Mouse (Mus musculus) heart, postnatal 25 days (tissue): ENCODE measurements around the gene Tmem63a. TPM values are rescaled to one million over a fixed set of nuclear protein-coding genes. Genes with fewer than 3 reads are reported as not detected.

Experiments
- DNase-seq: peaks from one replicate; pipeline ENCODE4 v3.0.0; 2022; ENCODE audit warnings: low spot score
- intact Hi-C: fragments of 180-260 bp; cut with DNase I; formaldehyde crosslinking; loops from one replicate; pipeline ENCODE4 v1.15.1; 2025
- total RNA-seq, 2 experiments: library from RNA; stranded (reverse); gene quantifications; 2 replicates each; pipeline ENCODE4 v1.2.3; 2021

The Tmem63a gene
- total RNA-seq, 2 experiments from 2014 or later = 15.1 to 16.3 TPM

DNA sequence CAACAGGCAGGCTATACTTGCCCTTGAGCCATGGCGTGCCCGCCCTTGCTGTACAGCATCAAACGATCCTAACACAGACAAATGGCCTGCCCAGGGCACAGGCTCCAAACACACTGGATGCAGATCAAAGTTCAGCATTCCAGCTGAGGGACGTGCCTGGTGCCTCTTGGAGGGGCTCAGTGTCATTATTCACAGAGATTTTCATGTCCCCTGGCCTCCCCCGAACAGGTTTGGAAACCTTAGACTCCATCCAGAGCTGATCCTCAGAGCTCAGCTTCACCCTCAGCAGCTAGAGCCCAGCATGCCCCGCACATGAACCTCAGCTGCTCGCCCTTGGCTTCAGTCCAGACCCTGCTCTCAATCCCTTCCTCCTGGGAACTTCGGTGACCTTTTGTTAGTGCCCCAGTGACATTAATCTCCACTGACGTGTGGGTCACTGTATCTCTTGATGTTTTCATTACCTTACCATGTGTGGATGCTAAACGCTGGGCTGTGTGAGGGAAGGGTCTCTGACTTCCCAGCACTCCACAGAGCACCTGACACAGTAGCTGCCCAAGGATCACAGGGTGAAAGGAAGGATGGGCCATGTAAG is 58.5 kb downstream of the Tmem63a start:
- intact Hi-C loops = no loop called here
- no peak for DNase-seq

DNA sequence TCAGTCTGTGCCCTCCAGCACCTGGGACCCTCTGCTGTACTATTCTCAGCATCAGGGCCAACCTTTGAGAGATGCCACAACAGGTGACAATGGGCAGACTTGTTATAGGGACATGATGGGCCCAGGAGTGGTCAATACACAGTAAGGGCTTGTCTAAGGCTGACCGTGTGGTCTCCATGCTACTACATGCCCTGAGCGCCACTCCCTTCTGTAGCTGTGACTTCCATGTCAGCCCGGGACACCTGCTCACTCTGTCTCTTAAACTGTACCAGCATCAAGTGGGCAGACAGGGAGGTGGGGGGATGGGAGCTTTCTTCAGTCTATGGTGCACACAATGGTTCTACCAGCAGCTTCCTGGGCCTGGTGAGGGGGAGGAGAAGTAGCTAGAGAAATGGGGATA is 59.1 kb downstream of the Tmem63a start:
- intact Hi-C loops = no loop called here
- no peak for DNase-seq

DNA sequence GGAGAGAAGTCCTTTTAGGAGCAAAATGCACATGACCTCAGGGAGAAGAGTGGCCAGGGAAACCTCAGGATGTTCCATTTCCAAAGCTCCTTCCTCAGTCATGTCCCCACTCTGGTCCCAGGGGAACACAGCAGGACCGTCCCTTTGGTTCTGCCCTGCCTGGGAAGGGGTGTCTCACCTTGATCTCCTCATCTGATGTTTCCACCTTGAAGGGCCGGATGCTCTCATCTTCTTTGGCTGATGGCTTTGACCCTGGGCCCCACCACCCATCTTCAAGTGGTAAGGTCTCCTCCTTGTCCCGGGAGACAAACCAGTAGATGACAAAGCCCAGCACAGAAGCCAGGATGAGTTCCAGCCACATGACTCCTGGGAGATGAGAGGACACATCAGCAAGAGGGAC is 59.5 kb downstream of the Tmem63a start:
- DNase-seq = no peak
- intact Hi-C loops = no loop called here

DNA sequence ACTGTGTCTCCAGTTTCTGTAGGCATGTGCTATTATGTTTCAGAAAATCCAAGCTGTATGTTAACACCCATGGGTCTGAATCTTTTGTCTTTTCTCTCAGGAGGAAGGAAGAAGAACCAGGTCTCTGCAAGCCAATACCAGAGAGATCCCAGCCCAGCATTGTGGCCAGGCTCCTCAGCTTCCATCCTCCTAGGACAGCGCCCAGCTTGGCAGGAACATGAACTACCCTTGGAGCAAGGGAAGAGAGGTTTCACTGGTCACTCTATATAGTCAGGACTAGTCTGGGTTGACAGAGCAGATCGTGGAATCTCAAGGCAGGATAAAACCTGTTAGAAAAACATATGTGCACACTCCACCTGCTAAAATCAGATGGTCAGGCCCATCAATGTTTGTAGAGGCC is 61.6 kb downstream of the Tmem63a start:
- no peak for DNase-seq
- intact Hi-C loops = no loop called here

DNA sequence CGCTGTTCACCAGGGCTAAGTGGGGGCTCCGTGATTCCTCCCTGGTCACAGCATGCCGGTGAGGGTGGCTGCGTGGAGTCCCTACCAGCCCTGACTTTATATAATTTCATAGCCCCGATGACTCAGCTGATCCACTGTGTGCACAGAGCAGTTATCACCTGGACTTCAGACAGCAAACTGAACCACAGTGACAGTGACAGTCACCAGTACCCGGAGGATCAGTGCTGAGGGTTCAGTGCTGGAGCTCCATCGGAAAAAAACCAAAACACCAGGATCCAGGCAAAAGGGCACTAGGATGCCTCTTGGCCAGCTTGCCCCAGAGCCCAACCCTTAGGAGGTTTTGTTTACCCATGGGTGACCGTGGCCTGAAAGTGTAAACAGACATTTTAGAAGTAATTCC is 63.2 kb downstream of the Tmem63a start:
- intact Hi-C loops = no loop called here
- DNase-seq = no peak

DNA sequence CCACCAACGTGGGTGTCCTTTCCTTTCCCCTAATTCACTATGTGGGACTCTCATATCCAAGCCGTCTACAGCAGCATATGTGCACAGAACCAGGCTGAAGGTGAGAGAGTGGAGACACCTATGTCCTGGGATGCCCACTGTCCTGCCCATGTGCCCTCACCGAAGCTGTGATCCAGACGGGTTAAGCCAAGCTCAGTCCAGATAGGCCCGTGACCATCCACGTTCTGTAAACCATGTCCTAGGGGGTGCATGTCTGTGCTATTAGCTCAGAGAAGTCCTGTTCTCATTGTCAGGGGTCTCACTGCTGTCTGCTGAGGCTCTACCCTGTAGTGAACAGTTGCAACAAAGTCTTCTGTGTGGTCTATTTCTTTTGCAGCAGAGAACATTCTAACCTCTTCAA is 65.7 kb downstream of the Tmem63a start:
- intact Hi-C loops = no loop called here
- no peak for DNase-seq

DNA sequence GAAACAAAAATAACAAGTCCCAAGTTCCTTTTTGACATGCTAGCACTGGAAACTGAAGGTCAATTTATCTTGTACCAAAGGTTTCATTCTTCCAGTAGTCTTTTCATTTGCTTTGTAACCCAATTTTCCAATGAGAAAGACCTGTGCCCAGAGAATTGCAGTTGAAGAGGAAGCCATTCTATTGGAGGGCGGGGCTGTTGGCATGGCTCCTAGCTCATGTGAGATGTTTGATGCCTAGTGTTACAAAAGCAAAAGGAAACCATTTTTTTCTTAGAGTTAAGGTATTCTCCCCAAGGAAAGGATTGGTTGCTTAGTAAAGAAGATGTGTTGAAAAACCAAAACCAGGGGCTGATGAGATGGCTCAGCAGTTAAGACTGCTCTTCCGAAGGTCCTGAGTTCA is 66.1 kb downstream of the Tmem63a start:
- peak; percentile 42 for DNase-seq
- intact Hi-C loops = no loop called here

DNA sequence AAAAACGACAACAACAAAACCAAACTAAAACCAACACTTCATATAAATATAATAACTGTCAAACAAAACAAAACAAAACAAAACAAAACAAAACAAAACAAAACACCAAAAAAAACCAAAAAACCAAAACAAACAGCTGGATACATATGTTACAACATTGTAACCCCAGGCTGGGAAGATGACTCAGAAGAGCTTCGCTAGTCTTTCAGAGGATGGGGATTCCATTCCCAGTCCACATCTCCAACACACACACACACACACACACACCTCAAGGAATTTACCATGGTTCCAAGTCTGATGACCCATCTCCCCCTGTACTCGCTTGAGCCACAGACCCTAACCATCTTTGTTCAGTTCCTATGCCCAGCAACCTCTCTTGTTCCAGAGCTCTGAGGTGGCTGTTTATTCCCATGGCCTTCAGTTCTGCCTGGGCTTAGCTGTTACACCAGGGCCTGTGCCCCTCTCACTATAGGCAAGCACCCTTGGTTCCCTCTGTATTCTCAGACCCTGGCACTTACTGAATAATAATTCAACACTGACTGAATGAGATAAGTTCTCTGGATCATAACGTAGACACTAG is 67.0 kb downstream of the Tmem63a start:
- intact Hi-C loops = no loop called here
- DNase-seq = no peak

DNA sequence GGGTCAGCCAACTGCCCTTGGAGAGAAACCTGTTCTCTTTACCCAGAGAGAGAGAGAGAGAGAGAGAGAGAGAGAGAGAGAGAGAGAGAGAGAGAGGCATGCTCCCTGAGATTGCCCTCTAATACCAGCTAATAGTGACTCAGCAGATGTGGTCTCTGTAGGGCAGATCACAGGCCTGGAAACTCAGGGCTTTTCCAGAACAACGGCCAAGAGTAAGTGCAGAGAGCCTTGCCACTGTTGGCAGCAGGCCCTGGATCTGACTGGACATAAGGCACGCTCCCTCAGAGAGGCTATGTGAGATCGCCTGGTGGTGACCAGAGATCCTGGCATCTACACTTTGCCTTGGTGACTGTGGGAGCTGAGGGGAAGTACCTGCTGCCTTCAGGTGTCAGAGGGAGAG is 67.6 kb downstream of the Tmem63a start:
- DNase-seq = peak; percentile 49
- intact Hi-C loops = loop anchor here (10.0 kb wide), 1 partner anchor 205 kb away; the partner anchor contains the start of gene Wdr26

DNA sequence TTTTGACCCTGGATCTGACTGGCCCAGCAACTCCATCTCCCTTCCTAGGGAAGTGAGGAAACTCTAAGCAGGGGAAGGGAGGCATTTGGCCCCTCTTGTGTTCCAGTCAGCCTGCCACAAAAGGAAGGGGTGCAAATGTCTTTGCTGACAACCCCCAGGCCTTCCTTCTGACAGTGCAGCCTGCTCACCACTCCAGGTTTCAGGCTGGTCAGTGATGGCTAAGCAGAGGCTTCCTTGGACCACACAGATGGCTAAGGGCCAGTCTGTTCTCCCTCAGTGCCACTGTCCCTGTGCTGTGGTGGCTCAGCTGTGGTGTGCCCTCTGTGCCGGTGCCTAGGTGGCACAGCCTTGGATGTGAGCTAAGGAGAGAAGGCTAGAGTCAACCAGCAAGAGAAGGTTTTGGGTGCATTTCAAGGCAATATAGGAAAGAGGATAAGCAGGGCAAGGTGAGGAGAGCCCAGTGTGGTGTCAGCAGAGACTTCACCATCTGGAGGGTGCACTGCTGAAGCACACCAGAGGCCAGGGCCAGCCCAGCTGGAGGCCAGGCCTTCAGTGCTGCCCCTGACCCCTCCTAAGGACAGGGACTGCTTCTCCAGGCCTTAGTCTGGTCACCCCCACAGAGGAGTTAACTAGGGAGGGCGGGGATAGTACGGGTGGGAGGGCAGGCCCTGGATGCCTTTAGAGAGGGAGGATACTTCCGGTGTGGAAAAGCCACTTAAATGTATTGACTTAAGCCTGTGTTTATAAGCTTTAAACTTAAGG is 68.2 kb downstream of the Tmem63a start:
- intact Hi-C loops = loop anchor here (10.0 kb wide), 1 partner anchor 204 kb away; the partner anchor contains the start of gene Wdr26
- DNase-seq = no peak

DNA sequence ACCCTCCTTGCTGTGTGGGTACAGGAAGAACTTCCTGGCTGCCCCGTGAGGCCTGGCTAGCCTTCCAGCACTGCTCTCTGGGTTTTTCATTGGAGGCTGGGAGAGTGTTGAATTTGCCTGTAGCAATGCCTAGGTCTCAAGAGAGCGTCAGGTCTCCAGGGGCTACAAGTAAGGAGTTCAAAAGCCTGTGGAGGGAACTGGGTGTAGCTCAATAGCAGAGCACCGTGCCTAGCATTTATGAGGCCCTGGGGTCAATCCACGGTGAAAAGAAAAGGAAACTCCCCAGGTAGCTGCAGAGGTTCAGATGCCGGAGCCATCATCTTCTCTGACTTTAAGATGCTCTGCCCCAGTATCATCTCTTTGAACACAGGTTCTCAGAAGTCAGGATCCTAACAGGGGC is 69.5 kb downstream of the Tmem63a start:
- DNase-seq = no peak
- intact Hi-C loops = loop anchor here (10.0 kb wide), 1 partner anchor 203 kb away; the partner anchor contains the start of gene Wdr26

DNA sequence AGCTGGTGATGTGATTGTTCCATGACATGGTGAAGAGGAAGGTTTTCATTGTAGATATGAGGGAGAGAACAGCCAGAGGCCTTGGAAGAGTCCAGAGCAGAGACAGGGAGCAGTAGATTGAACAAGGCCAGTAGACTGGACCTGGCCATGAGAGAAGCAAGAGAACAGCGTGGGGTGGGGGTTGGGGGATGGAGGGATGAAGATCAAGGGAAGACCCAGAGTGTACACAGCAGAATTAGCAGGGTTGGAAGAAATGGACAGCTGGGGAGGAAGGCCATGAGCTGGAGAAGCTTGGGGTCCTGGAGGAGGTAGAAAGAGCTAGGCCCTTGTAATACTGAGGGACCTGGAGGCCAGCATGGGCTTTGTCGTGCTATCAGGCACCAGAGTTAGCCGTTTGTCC is 70.3 kb downstream of the Tmem63a start:
- no peak for DNase-seq
- intact Hi-C loops = loop anchor here (10.0 kb wide), 1 partner anchor 202 kb away; the partner anchor contains the start of gene Wdr26

DNA sequence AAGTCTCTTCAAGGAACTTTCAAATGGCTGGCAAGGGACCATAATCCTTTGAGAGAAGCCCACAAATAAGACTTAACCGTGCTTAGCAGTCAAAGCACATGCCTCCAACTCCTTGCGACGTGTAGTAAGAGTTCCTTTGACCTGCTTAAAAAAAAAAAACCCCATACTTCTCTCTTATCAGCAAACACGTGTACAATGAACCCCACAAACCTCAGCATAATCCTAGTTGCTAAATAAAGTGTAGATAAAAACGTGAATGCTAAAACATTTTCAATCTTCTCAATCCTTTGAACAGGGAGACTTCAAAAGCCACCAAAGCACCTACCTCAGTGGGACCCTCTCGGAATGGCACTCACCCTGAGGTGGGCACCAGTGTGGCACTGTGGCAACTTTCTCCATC is 71.3 kb downstream of the Tmem63a start:
- no peak for DNase-seq
- intact Hi-C loops = loop anchor here (10.0 kb wide), 1 partner anchor 201 kb away; the partner anchor contains the start of gene Wdr26

DNA sequence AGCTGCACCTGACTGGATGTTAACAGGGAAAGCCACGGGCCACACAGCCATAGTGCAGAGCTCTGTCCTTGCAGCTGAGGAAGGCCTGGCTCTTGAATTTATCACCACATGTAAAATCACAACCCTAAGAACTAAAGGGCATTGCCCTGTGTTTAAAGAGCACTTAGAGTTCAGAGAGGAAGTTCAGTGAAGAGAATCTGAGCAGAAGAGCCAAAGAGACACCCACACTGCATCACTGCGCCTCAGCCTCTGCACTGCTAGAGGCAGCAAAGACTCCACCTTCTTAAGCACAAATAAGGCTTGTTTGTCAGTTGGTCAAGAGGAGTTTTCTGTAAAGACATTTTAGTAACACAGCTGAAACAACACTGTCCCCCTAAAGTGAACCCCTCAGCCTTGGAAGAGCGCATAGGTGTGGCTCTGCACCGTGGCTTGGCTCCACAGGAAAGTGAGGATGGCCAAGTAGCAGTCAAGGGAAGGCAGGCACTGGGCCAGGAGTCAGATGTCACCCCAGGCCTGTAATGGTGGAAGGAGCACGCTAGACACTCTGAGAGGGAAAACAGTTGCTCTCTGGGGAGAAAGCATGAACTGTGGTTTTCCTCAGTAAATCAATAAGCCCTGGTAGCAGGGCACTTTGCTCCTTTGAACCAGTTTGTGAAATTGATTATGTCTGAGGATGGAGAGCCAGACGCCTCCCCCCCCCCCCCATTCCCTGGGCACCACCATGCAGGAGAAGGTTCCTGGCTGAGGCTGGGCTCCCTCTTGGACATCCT is 72.8 kb downstream of the Tmem63a start:
- peak; percentile 64 for DNase-seq
- intact Hi-C loops = loop anchor here (10.0 kb wide), 1 partner anchor 200 kb away; the partner anchor contains the start of gene Wdr26

DNA sequence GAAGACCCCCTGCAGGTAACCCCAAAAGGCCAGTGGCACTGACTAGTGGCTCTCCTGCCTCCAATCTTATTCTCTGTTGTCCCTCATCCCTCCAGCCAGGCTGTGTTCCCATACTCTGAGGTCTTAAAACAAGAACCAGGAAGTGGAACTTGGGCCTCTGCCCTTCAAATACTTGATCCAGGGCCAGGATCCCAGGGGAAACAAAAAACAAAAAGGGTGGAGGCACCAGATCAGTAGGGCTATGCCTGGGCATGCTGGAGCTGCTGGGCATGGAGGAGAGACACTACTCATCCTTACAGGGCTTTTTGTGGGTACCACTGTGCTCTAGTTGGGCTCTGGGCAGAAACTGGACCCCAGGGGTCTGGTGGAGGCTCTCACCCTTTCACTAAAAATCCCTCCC is 73.4 kb downstream of the Tmem63a start:
- intact Hi-C loops = loop anchor here (10.0 kb wide), 1 partner anchor 199 kb away; the partner anchor contains the start of gene Wdr26

DNA sequence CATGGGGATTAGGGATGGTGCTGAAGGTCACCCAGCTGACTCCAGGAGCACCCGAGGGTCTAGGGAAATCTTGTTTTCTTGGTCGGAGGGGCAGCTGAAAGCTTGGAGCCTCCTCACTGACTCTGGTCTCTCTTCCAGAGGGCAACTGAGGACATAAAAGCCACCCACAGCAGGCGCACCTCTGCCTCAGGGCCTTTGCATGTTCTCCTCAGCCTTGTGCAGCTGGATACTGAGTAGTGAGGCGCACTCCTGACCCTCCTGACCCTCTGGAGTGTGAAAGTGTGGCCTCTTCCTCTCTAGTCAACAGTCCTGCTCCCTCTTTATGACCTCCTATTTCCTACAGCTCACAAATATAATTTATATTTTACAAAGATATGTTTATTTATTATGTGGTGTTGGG is 73.9 kb downstream of the Tmem63a start:
- intact Hi-C loops = loop anchor here (10.0 kb wide), 1 partner anchor 199 kb away; the partner anchor contains the start of gene Wdr26
- no peak for DNase-seq

More for the DNA sequence above, 73.4 kb downstream of the Tmem63a start:
- peak; percentile 80 for DNase-seq

DNA sequence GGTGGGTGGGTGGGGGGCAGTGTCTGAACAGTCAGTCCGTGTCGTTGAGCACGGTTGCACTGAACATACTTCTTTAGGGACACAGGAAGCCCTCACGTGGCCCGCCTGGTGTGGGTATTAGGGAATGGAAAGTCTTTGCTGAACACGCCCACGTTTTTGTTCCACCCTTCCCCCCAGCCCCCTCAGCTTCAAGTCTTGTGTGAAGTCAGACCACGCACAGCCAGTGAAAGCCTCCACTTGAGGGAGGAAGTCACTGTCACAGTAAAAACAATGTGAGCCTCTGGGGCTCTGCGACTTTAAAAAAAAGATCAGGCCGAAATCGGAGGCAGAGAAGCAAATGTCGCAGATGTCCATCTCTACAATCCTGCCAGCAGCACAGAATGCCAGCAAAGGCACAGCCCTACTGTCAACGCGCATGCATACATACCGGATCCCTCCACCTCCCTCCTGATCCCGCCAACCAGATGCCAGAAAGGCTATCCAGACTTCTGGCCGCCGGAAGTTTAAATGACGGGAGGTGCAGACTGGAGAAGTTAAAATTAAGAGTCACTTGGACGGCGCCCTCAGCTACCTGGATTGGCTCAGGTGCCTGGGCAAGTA is 74.5 kb downstream of the Tmem63a start:
- peak; percentile 90 for DNase-seq
- intact Hi-C loops = loop anchor here (10.0 kb wide), 1 partner anchor 198 kb away; the partner anchor contains the start of gene Wdr26

DNA sequence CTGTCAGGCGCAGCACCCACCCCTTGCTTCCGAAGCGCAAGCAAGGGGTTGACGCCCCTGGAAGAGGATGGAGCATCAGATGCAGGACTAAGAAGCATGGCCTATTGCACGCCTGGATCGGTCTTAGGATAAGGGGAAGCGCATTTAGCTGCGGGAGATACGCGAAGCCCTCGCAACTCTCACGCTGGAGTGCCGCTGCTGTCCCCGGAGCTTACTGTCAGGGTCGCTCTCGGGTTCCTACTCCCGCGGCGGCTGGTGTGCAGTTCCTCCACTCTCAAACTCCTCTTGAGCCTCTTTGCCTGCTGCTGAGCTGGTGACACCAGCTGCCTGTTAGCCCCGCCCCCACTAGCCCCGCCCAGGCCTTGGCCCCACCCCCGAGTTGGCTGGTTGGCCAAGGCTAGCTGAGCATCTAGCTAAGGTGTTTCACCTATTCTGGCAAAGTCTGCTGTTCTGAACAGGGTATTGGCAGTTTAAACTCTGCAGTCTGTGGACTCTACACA is 75.1 kb downstream of the Tmem63a start:
- intact Hi-C loops = loop anchor here (10.0 kb wide), 1 partner anchor 198 kb away; the partner anchor contains the start of gene Wdr26
- DNase-seq = peak; percentile 76

DNA sequence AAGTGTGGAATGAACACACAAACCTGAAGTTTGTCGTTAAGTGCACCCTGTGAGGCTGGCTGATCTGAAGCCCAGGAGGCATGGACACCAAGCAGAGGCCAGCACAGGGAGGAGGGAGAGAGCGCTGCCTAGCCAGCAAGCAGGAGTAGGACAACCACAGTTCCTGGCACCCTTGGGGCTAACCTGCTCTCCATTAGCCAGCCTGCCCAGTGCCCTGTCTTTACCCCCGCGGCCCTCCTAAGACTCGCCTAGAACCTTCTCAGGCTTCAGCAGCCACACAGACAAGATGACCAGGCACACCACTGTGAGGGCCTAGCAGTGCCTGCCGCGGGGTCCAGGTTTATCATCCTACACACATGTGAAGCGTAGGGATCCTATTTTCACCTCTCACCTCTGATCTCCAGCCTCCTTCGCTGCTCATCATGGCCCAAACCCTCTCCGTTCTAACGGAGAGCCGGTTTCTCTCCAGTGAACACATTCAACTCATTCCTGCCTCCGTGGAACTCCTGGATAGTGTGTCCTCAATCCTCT is 75.8 kb downstream of the Tmem63a start:
- intact Hi-C loops = loop anchor here (10.0 kb wide), 1 partner anchor 197 kb away; the partner anchor contains the start of gene Wdr26
- no peak for DNase-seq
